Mouse (Mus musculus) urinary bladder, adult 18-20 months (tissue): ENCODE data around the gene Lrrc8b.

Source experiments
- DNase-seq, 2 experiments: peaks; one replicate each; pipeline ENCODE4 v3.0.0; 2022; ENCODE audit warnings: low spot score in 2 of 2, mixed read lengths in 2 of 2

Gene Lrrc8b

GRCm38 (mm10) chr5:105518626-105519095 lies 103.1 kb downstream of the Lrrc8b start:
- DNase-seq = no peak

- peak; percentile 64 to 71 for DNase-seq
Observed at GRCm38 (mm10) chr5:105519096-105519975, 103.8 kb downstream of the Lrrc8b start, which contains the start of gene Lrrc8c. TSS of gene Lrrc8c (plus strand) at chr5:105519388.

GRCm38 (mm10) chr5:105519976-105520300 lies 104.4 kb downstream of the Lrrc8b start:
- DNase-seq = no peak

- DNase-seq = no peak
Observed at GRCm38 (mm10) chr5:105520442-105520965, 104.9 kb downstream of the Lrrc8b start.

- DNase-seq = no peak
Observed at GRCm38 (mm10) chr5:105523452-105523851, 107.9 kb downstream of the Lrrc8b start.

GRCm38 (mm10) chr5:105525004-105525403 lies 109.4 kb downstream of the Lrrc8b start:
- DNase-seq = no peak

GRCm38 (mm10) chr5:105526107-105526645 lies 110.6 kb downstream of the Lrrc8b start:
- DNase-seq = no peak

GRCm38 (mm10) chr5:105526766-105527165 lies 111.2 kb downstream of the Lrrc8b start:
- no peak for DNase-seq

- no peak for DNase-seq
Observed at GRCm38 (mm10) chr5:105527477-105528331, 112.1 kb downstream of the Lrrc8b start.

- DNase-seq = no peak
Observed at GRCm38 (mm10) chr5:105530576-105530975, 115.0 kb downstream of the Lrrc8b start.

- no peak for DNase-seq
Observed at GRCm38 (mm10) chr5:105535186-105535585, 119.6 kb downstream of the Lrrc8b start.

GRCm38 (mm10) chr5:105536172-105536571 lies 120.6 kb downstream of the Lrrc8b start:
- no peak for DNase-seq

GRCm38 (mm10) chr5:105537101-105537723 lies 121.6 kb downstream of the Lrrc8b start:
- DNase-seq = no peak
